Mouse (Mus musculus): ENCODE data around the gene Cobl. TPM values are rescaled to one million over a fixed set of nuclear protein-coding genes. Genes with fewer than 3 reads are reported as not detected.

Gene Cobl
- polyA plus RNA-seq, 1 experiment from 2014 or later = 7.6 TPM

GRCm38 (mm10) chr11:12458392-12458791, 6.4 kb downstream of the Cobl start:
- Histone ChIP-seq H3K4me1 (ENCODE audit: insufficient read depth, low read length) (no peaks in the 10 kb centered on the region), H3K9ac (replicated peaks; ENCODE audit: low read length) (no peak overlapping the region), H3K9me3 (ENCODE audit: low read length) (no peaks in the 10 kb centered on the region), H3K27ac (ENCODE audit: low read length) (no peak overlapping the region), H3K4me3 (ENCODE audit: low read length) (no peak overlapping the region), H3K27me3 (ENCODE audit: insufficient read depth, low read length) (no peaks in the 10 kb centered on the region), H3K36me3 (ENCODE audit: insufficient read depth, low read length) (no peaks in the 10 kb centered on the region), H3K4me2 (replicated peaks; ENCODE audit: low read depth, low read length) (no peak overlapping the region)
- no peak; the same call in 1 of the 2 replicates for ATAC-seq (ENCODE audit: low FRiP score, low TSS enrichment)
- 81% methylated on average over 2 of the region's 2 CpGs for WGBS

GRCm38 (mm10) chr11:12448101-12448500, 16.7 kb downstream of the Cobl start:
- Histone ChIP-seq H3K9ac (replicated peaks; ENCODE audit: low read length) (no peak overlapping the region), H3K4me3 (ENCODE audit: low read length) (no peak overlapping the region), H3K27ac (ENCODE audit: low read length) (no peak overlapping the region), H3K9me3 (ENCODE audit: low read length) (no peaks in the 10 kb centered on the region), H3K4me2 (replicated peaks; ENCODE audit: low read depth, low read length) (no peak overlapping the region), H3K27me3 (ENCODE audit: insufficient read depth, low read length) (no peaks in the 10 kb centered on the region), H3K36me3 (ENCODE audit: insufficient read depth, low read length) (no peaks in the 10 kb centered on the region), H3K4me1 (ENCODE audit: insufficient read depth, low read length) (no peaks in the 10 kb centered on the region)
- no peak for ATAC-seq (ENCODE audit: low FRiP score, low TSS enrichment)
- 88% methylated on average over 3 of the region's 3 CpGs for WGBS

GRCm38 (mm10) chr11:12445222-12445621, 19.5 kb downstream of the Cobl start:
- no peak overlapping the region for H3K4me3 ChIP-seq (ENCODE audit: low read length)
- no peak for ATAC-seq (ENCODE audit: low FRiP score, low TSS enrichment)
- no peaks in the 10 kb centered on the region for H3K36me3 ChIP-seq (ENCODE audit: insufficient read depth, low read length)
- H3K4me2 ChIP-seq (replicated peaks; ENCODE audit: low read depth, low read length) = no peak overlapping the region
- no peaks in the 10 kb centered on the region for H3K27me3 ChIP-seq (ENCODE audit: insufficient read depth, low read length)
- 58% methylated on average over 2 of the region's 2 CpGs for WGBS
- H3K4me1 ChIP-seq (ENCODE audit: insufficient read depth, low read length) = no peaks in the 10 kb centered on the region
- no peak overlapping the region for H3K27ac ChIP-seq (ENCODE audit: low read length)
- no peaks in the 10 kb centered on the region for H3K9me3 ChIP-seq (ENCODE audit: low read length)
- H3K9ac ChIP-seq (replicated peaks; ENCODE audit: low read length) = no peak overlapping the region

GRCm38 (mm10) chr11:12444215-12444614, 20.5 kb downstream of the Cobl start:
- no peak overlapping the region for H3K27ac ChIP-seq (ENCODE audit: low read length)
- ATAC-seq (ENCODE audit: low FRiP score, low TSS enrichment) = no peak
- WGBS = 77% methylated on average over 2 of the region's 2 CpGs

GRCm38 (mm10) chr11:12443614-12444013, 21.1 kb downstream of the Cobl start:
- H3K4me1 ChIP-seq (ENCODE audit: insufficient read depth, low read length) = no peaks in the 10 kb centered on the region
- no peak overlapping the region for H3K27ac ChIP-seq (ENCODE audit: low read length)
- H3K27me3 ChIP-seq (ENCODE audit: insufficient read depth, low read length) = no peaks in the 10 kb centered on the region
- 82% methylated on average over 4 of the region's 4 CpGs for WGBS
- no peak for ATAC-seq (ENCODE audit: low FRiP score, low TSS enrichment)
- no peak overlapping the region for H3K4me3 ChIP-seq (ENCODE audit: low read length)
- no peak overlapping the region for H3K4me2 ChIP-seq (replicated peaks; ENCODE audit: low read depth, low read length)
- no peaks in the 10 kb centered on the region for H3K9me3 ChIP-seq (ENCODE audit: low read length)
- no peak overlapping the region for H3K9ac ChIP-seq (replicated peaks; ENCODE audit: low read length)
- no peaks in the 10 kb centered on the region for H3K36me3 ChIP-seq (ENCODE audit: insufficient read depth, low read length)

More at GRCm38 (mm10) chr11:12444215-12444614, 20.5 kb downstream of the Cobl start:
- no peak overlapping the region for H3K4me2 ChIP-seq (replicated peaks; ENCODE audit: low read depth, low read length)
- H3K4me1 ChIP-seq (ENCODE audit: insufficient read depth, low read length) = no peaks in the 10 kb centered on the region
- H3K9ac ChIP-seq (replicated peaks; ENCODE audit: low read length) = no peak overlapping the region
- no peaks in the 10 kb centered on the region for H3K9me3 ChIP-seq (ENCODE audit: low read length)
- no peaks in the 10 kb centered on the region for H3K36me3 ChIP-seq (ENCODE audit: insufficient read depth, low read length)
- no peaks in the 10 kb centered on the region for H3K27me3 ChIP-seq (ENCODE audit: insufficient read depth, low read length)
- no peak overlapping the region for H3K4me3 ChIP-seq (ENCODE audit: low read length)

DNA sequence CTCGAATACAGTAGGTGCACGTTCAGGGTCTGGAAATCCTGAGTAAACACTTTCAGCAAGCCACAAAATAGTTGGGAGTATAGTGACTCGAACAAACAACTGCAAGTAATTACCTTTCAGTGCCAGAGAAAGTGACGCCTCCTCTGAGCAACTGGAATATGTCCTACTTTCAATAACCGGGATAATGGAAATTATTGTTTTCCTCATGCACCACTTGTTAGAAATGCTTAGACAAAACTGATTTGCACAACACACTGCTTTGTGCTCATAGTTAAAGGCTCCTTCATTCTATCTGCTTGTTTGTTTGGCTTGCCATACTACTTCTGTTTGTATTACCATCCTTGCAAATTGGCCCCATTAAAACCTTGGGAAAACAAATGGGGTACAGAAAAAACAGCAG, 21.6 kb downstream of the Cobl start:
- H3K27me3 ChIP-seq (ENCODE audit: insufficient read depth, low read length) = no peaks in the 10 kb centered on the region
- ATAC-seq (ENCODE audit: low FRiP score, low TSS enrichment) = no peak
- no peak overlapping the region for H3K4me2 ChIP-seq (replicated peaks; ENCODE audit: low read depth, low read length)
- no peak overlapping the region for H3K9ac ChIP-seq (replicated peaks; ENCODE audit: low read length)
- no peak overlapping the region for H3K27ac ChIP-seq (ENCODE audit: low read length)
- H3K36me3 ChIP-seq (ENCODE audit: insufficient read depth, low read length) = no peaks in the 10 kb centered on the region
- H3K4me1 ChIP-seq (ENCODE audit: insufficient read depth, low read length) = no peaks in the 10 kb centered on the region
- WGBS = 79% methylated on average over 5 of the region's 5 CpGs
- H3K4me3 ChIP-seq (ENCODE audit: low read length) = no peak overlapping the region
- H3K9me3 ChIP-seq (ENCODE audit: low read length) = no peaks in the 10 kb centered on the region

GRCm38 (mm10) chr11:12442283-12442682, 22.5 kb downstream of the Cobl start:
- H3K4me3 ChIP-seq (ENCODE audit: low read length) = no peak overlapping the region
- H3K27me3 ChIP-seq (ENCODE audit: insufficient read depth, low read length) = no peaks in the 10 kb centered on the region
- no peaks in the 10 kb centered on the region for H3K4me1 ChIP-seq (ENCODE audit: insufficient read depth, low read length)
- no peaks in the 10 kb centered on the region for H3K36me3 ChIP-seq (ENCODE audit: insufficient read depth, low read length)
- no peak for ATAC-seq (ENCODE audit: low FRiP score, low TSS enrichment)
- 76% methylated on average over 4 of the region's 4 CpGs for WGBS
- no peak overlapping the region for H3K9ac ChIP-seq (replicated peaks; ENCODE audit: low read length)
- no peak overlapping the region for H3K27ac ChIP-seq (ENCODE audit: low read length)
- no peaks in the 10 kb centered on the region for H3K9me3 ChIP-seq (ENCODE audit: low read length)
- H3K4me2 ChIP-seq (replicated peaks; ENCODE audit: low read depth, low read length) = no peak overlapping the region

- peaks cover 6% of the 10 kb centered on the region; the same call in 1 of the 2 replicates for H3K4me1 ChIP-seq (ENCODE audit: insufficient read depth, low read length)
- no peak overlapping the region for H3K4me2 ChIP-seq (replicated peaks; ENCODE audit: low read depth, low read length)
- H3K27ac ChIP-seq (ENCODE audit: low read length) = no peak overlapping the region
- H3K27me3 ChIP-seq (ENCODE audit: insufficient read depth, low read length) = no peaks in the 10 kb centered on the region
- H3K9me3 ChIP-seq (ENCODE audit: low read length) = no peaks in the 10 kb centered on the region
- no peak overlapping the region for H3K9ac ChIP-seq (replicated peaks; ENCODE audit: low read length)
- H3K4me3 ChIP-seq (ENCODE audit: low read length) = no peak overlapping the region
- no peak for ATAC-seq (ENCODE audit: low FRiP score, low TSS enrichment)
- WGBS = 87% methylated on average over 3 of the region's 3 CpGs
- no peaks in the 10 kb centered on the region for H3K36me3 ChIP-seq (ENCODE audit: insufficient read depth, low read length)
Observed at GRCm38 (mm10) chr11:12435905-12436304, 28.9 kb downstream of the Cobl start.

- H3K4me2 ChIP-seq (replicated peaks; ENCODE audit: low read depth, low read length) = no peak overlapping the region
- no peaks in the 10 kb centered on the region for H3K9me3 ChIP-seq (ENCODE audit: low read length)
- no peak overlapping the region for H3K4me3 ChIP-seq (ENCODE audit: low read length)
- no peak overlapping the region for H3K27ac ChIP-seq (ENCODE audit: low read length)
- no peaks in the 10 kb centered on the region for H3K27me3 ChIP-seq (ENCODE audit: insufficient read depth, low read length)
- H3K36me3 ChIP-seq (ENCODE audit: insufficient read depth, low read length) = no peaks in the 10 kb centered on the region
- H3K9ac ChIP-seq (replicated peaks; ENCODE audit: low read length) = no peak overlapping the region
- peak; percentile 55; the same call in 1 of the 2 replicates for ATAC-seq (ENCODE audit: low FRiP score, low TSS enrichment)
- 43% methylated on average over 4 of the region's 4 CpGs for WGBS
- H3K4me1 ChIP-seq (ENCODE audit: insufficient read depth, low read length) = peaks cover 12% of the 10 kb centered on the region; the same call in 1 of the 2 replicates
Observed at GRCm38 (mm10) chr11:12435018-12435417, 29.7 kb downstream of the Cobl start.

- Histone ChIP-seq H3K4me2 (replicated peaks; ENCODE audit: low read depth, low read length) (no peak overlapping the region), H3K4me1 (ENCODE audit: insufficient read depth, low read length) (peaks cover 14% of the 10 kb centered on the region; the same call in 1 of the 2 replicates), H3K36me3 (ENCODE audit: insufficient read depth, low read length) (no peaks in the 10 kb centered on the region), H3K9me3 (ENCODE audit: low read length) (no peaks in the 10 kb centered on the region), H3K4me3 (ENCODE audit: low read length) (no peak overlapping the region), H3K9ac (replicated peaks; ENCODE audit: low read length) (no peak overlapping the region), H3K27me3 (ENCODE audit: insufficient read depth, low read length) (no peaks in the 10 kb centered on the region), H3K27ac (ENCODE audit: low read length) (no peak overlapping the region)
- 50% methylated on average over 4 of the region's 4 CpGs for WGBS
- ATAC-seq (ENCODE audit: low FRiP score, low TSS enrichment) = peak; percentile 72; the same call in 1 of the 2 replicates
Observed at GRCm38 (mm10) chr11:12434597-12434996, 30.2 kb downstream of the Cobl start.
